ENCODE assay signal across 9 mouse cellular contexts in genomic region chr19:41697111-41697806, GRCm38 (mm10). TPM values are rescaled to one million over a fixed set of nuclear protein-coding genes. Genes with fewer than 3 reads are reported as not detected.
DNase-seq lines count a peak whose midpoint lies in the region; ATAC-seq and TF ChIP-seq lines count a peak whose summit lies in the region.
"Had no signal": no experiment of that assay in that cellular context is flagged by ENCODE, and none has a peak within 500 bp of the region (broad histone marks: within the 10 kb centered on the region; RNA-seq: fewer than 3 reads in every experiment).

No protein-coding gene starts in this region.

- H3K27me3 ChIP-seq in lung, postnatal 0 days (replicated peaks; ENCODE audit: insufficient read depth, low read length), result no peaks in the 10 kb centered on the region
- H3K27me3 ChIP-seq in forebrain, embryonic 16.5 days (replicated peaks; ENCODE audit: control insufficient read depth, insufficient read depth, low read length), result no peaks in the 10 kb centered on the region

- WGBS in lung, postnatal 0 days, result 45% methylated on average over 9 of the region's 9 CpGs
- WGBS in forebrain, embryonic 16.5 days, result 24% methylated on average over 9 of the region's 9 CpGs

- H3K27ac ChIP-seq in lung, postnatal 0 days (ENCODE audit: low read length), result no peak overlapping the region
- no peak overlapping the region for H3K27ac ChIP-seq in forebrain, embryonic 16.5 days (ENCODE audit: low read length)
- H3K27ac ChIP-seq: heart, embryonic 15.5 days had no signal

- DNase-seq in lung, postnatal 0 days (ENCODE audit: low spot score), result peak; percentile 41
- DNase-seq in lung, postnatal 36 days, result no peak
- DNase-seq in left cerebral cortex, adult 18-20 months (ENCODE audit: low spot score in 2 of 2), result peak; percentile 87 to 93
- DNase-seq in retina, adult 2 months (ENCODE audit: low read depth, low spot score), result peak; percentile 40
- no peak for DNase-seq in thymus, postnatal 0 days (ENCODE audit: low spot score)
- no peak for DNase-seq in heart, adult 8-10 months (ENCODE audit: low spot score)
- DNase-seq in gastrocnemius, postnatal 25 days, result no peak

- no peak for TF ChIP-seq EP300 in lung, postnatal 0 days (IDR thresholded peaks at IDR 0.05)

- H3K4me2 ChIP-seq in lung, postnatal 0 days (replicated peaks; ENCODE audit: low read depth, low read length), result no peak overlapping the region
- no peak overlapping the region for H3K4me2 ChIP-seq in forebrain, embryonic 16.5 days (ENCODE audit: low read length)
- H3K4me2 ChIP-seq: heart, embryonic 15.5 days had no signal

- TF ChIP-seq CTCF in lung, postnatal 0 days (IDR thresholded peaks at IDR 0.05), result peak; percentile 17; the same call in 1 of the 2 replicates

- no peak overlapping the region for H3K9ac ChIP-seq in lung, postnatal 0 days (replicated peaks; ENCODE audit: low read depth)
- no peak overlapping the region for H3K9ac ChIP-seq in forebrain, embryonic 16.5 days (replicated peaks; ENCODE audit: low read depth, low read length)
- H3K9ac ChIP-seq: heart, embryonic 15.5 days had no signal

- peak; percentile 41; the same call in 1 of the 2 replicates for ATAC-seq in lung, postnatal 0 days
- ATAC-seq in forebrain, embryonic 16.5 days, result peak; percentile 82

- no peak overlapping the region for H3K4me3 ChIP-seq in lung, postnatal 0 days (ENCODE audit: low read depth, low read length)
- no peak overlapping the region for H3K4me3 ChIP-seq in forebrain, embryonic 16.5 days (replicated peaks; ENCODE audit: low read length)
- H3K4me3 ChIP-seq: heart, embryonic 15.5 days had no signal

- H3K36me3 ChIP-seq in lung, postnatal 0 days (ENCODE audit: insufficient read depth, low read length), result no peaks in the 10 kb centered on the region
- no peaks in the 10 kb centered on the region for H3K36me3 ChIP-seq in forebrain, embryonic 16.5 days (ENCODE audit: control insufficient read depth, insufficient read depth)
- H3K36me3 ChIP-seq: heart, embryonic 15.5 days had no signal

- H3K9me3 ChIP-seq in lung, postnatal 0 days (ENCODE audit: low read length), result no peaks in the 10 kb centered on the region
- H3K9me3 ChIP-seq in forebrain, embryonic 16.5 days (ENCODE audit: control insufficient read depth, low read length), result no peaks in the 10 kb centered on the region
- H3K9me3 ChIP-seq: heart, embryonic 15.5 days had no signal

- H3K4me1 ChIP-seq in lung, postnatal 0 days (ENCODE audit: insufficient read depth, low read depth, low read length), result no peaks in the 10 kb centered on the region
- H3K4me1 ChIP-seq in forebrain, embryonic 16.5 days (replicated peaks; ENCODE audit: control insufficient read depth, insufficient read depth, low read length), result peaks cover 48% of the 10 kb centered on the region

RNA-seq across cellular contexts. Expression of gene Slit1, which starts 46.2 kb away (rescaled TPM):
- polyA plus RNA-seq in lung, postnatal 0 days (2015; fragmentation: Nextera tagmentation; extraction: Ambion mirVana), result 0.10 and 0.16 TPM in 2 replicates
- 18.2 and 21.3 TPM in 2 replicates for polyA plus RNA-seq in forebrain, embryonic 16.5 days (2015; fragmentation: Nextera tagmentation; extraction: Ambion mirVana)
- total RNA-seq in left cerebral cortex, adult 18-20 months (2021), result 10 to 100 TPM; 48.6 to 56.6 TPM
- polyA plus RNA-seq in thymus, postnatal 0 days (2015; fragmentation: Nextera tagmentation; extraction: Ambion mirVana), result 0.17 and 0.29 TPM in 2 replicates
- total RNA-seq in heart, adult 8-10 months (2022), result under 1 TPM in 3 of 4 experiments, not detected in 1; 0.06 to 0.44 (median 0.09) TPM
- total RNA-seq in gastrocnemius, postnatal 25 days (2021), result under 1 TPM; 0.59 to 0.79 TPM

Comparison
In these comparisons a context has a peak if more than half of its experiments do, and no peak if none do; other contexts are left out.
1. DNase-seq: peak in lung, postnatal 0 days (single experiment), left cerebral cortex, adult 18-20 months (2 of 2) and retina, adult 2 months (single experiment); none in lung, postnatal 36 days (single experiment), thymus, postnatal 0 days (single experiment), heart, adult 8-10 months (single experiment) and gastrocnemius, postnatal 25 days (single experiment).
2. RNA of gene Slit1, which starts 46.2 kb away (total RNA-seq): 48.6 to 56.6 TPM in left cerebral cortex, adult 18-20 months; 0.59 to 0.79 TPM in gastrocnemius, postnatal 25 days and 0.06 to 0.44 TPM in heart, adult 8-10 months; every median in the first group is over 10 times any median in the second.